Mouse (Mus musculus) left cerebral cortex, adult 6 months (tissue): Measurements from ENCODE around the gene Siah3. TPM values are rescaled to one million over a fixed set of nuclear protein-coding genes. Genes with fewer than 3 reads are reported as not detected.

Experiments used
- long read RNA-seq, 2 experiments: library from polyadenylated mRNA; unstranded; transcript quantifications; one replicate each; pipeline ENCODE4 v2.0.0; 2019 to 2020
- polyA plus RNA-seq: library from polyadenylated mRNA; unstranded; fragments of <200 nt; fragmentation: Nextera tagmentation; gene quantifications from 2 replicates; pipeline ENCODE4 v1.2.3, GENCODE M21; 2021

Gene Siah3
- 0.98 and 1.5 TPM in 2 replicates for polyA plus RNA-seq
- long read RNA-seq, experiment 1, partial matches to known transcripts, result 0 of 7 reads
- long read RNA-seq, experiment 1, other reads (novel, unspliced or antisense), result 7 of 7 reads
- long read RNA-seq, experiment 2, partial matches to known transcripts, result 0 of 1 reads
- long read RNA-seq, experiment 2, other reads (novel, unspliced or antisense), result 1 of 1 reads

GRCm38 (mm10) chr14:75455743-75456421 lies at the start of gene Siah3:
Gene Siah3, plus strand, starts transcription at chr14:75455982.

Other genes with a start within 250 kb of the Siah3 start
- gene Cpb2, start 213.7 kb upstream of the Siah3 start, polyA plus RNA-seq, result not detected in 2 replicates
- 21.6 and 23.0 TPM in 2 replicates for gene Zc3h13, start 171.6 kb upstream of the Siah3 start, polyA plus RNA-seq
- not detected in 2 replicates for gene Spert, start 137.1 kb downstream of the Siah3 start, polyA plus RNA-seq
- gene Erich6b, start 186.3 kb downstream of the Siah3 start, polyA plus RNA-seq, result not detected in 2 replicates